Mouse (Mus musculus) thymus, adult 2 months (tissue): ENCODE results near the gene Fgfr2.

Source experiments
- CTCF ChIP-seq: fragments of 200-500 bp; IDR thresholded peaks from 2 replicates; pipeline ENCODE4 v1.5.1; 2012; ENCODE audit warnings: mild to moderate bottlenecking, control low read depth, low read length, moderate library complexity, borderline replicate concordance; ENCODE audit not compliant: control insufficient read depth, poor library complexity, insufficient read depth; ENCODE audit errors: extremely low read depth
- POLR2A ChIP-seq: fragments of 200-500 bp; IDR thresholded peaks from 2 replicates; pipeline ENCODE4 v1.6.1; 2012; ENCODE audit warnings: mild to moderate bottlenecking, low read length, control low read depth, moderate library complexity; ENCODE audit not compliant: control insufficient read depth, poor library complexity, insufficient read depth; ENCODE audit errors: extremely low read depth

DNA sequence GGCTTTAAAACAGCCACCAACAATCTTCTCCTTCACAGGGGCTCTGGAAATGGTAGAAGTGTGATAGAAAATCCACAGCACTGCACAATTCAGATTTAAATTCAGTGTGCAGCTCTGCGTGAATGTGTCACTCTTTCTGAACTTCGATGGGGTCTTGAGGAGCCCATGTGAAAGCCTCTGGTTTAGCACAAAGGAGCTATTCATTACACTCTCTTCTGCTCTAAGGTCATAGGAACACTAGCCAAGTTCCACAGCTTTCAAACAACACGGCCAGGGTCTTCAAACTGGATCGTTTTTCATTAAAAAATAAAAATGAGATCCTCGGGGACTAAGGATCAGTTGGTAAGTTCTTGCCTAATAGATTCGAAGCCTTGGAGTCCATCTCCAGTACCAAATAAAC, 549.9 kb downstream of the Fgfr2 start:
- TF ChIP-seq CTCF (no peak), POLR2A (no peak)
